Mouse (Mus musculus) hematopoietic stem cell, adult 5-6 weeks (primary cell): ENCODE data around the gene Rgma. TPM values are rescaled to one million over a fixed set of nuclear protein-coding genes. Genes with fewer than 3 reads are reported as not detected.

Source experiments
- ATAC-seq, 2 experiments: fragments of 125-278 bp in 1 of 2; replicated peaks in 1 of 2; 2 replicates each; pipeline ENCODE4 v1.8.0; 2016 to 2017; ENCODE audit warnings: inconsistent platforms in 2 of 2, mild to moderate bottlenecking in 2 of 2, moderate number of reproducible peaks in 2 of 2, low read depth in 1 of 2, moderate TSS enrichment in 1 of 2; ENCODE audit not compliant: low FRiP score in 2 of 2, poor library complexity in 2 of 2, severe bottlenecking in 2 of 2, insufficient read depth in 1 of 2, low TSS enrichment in 1 of 2
- total RNA-seq: library from RNA; stranded (forward); fragments of 172-1452, 232-1000 nt; gene quantifications from 2 replicates; pipeline ENCODE4 v1.2.3, GENCODE M21; 2017

Gene Rgma
- total RNA-seq: not detected in 2 replicates

DNA sequence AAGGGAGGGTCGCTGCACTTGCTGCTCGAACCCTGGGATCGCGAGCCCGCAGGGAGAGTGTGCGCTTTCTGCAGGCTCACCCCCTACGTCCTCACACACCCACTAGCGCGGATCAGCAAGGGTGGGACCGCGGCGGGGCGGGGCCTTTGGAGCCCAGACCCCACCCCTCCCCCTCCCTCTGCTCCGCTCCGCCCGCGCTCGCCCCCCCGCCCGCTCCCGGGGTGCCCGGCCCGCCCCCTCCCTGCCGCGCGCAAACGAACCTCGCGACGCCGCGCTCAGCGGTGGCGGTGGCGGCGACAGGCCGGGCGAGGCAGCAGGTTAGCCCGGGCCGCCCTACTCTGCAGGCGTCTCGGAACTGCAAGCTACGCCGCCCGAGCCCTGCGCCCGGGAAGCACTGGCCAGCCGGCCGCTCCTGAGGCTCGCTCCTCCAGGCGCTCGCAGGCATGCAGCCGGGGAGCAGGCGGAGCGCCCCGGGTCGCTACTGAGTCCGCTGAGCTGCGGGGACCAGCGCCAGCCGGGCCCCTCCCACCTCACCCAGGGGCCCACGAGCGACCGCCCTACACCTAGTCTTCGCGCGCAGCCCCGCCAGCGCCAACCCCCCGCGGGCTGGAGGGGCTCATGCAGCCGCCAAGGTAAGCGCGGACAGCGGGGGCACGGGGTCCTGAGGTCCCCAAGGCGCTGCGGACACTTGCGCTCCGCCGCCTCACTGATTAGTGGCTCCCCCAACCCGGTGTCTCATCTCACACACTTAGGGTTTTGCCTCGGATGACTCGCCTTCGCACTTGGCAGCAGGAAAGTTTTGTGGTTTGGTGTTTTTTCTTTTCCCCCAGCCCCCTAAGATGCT lies at the start of gene Rgma:
TSS of gene Rgma (plus strand) at position 253 of the 844 bp plus-strand sequence.
- ATAC-seq: 0 out of 4 replicates have a peak, but pooled peaks of 1 of the 2 experiments have one; percentile 12

DNA sequence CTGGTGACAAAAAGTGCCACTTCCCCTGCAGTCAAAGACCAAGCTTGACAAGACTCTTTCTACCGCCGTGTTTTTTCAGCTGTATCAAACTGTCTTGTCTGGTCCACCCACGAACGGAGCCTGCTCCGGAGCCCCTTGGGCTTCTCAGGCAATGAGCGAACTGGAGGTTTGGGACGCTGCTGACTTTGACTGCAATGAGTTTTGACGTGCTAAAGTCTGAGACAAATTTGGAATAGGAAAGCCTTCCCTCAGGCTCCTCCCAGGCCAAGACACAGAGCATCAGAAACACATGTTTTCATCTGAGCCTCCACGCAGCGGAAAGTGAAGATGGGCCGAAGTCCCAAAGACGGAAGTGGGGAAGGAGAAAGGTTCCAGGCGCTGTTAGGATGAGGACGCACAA lies 49.1 kb upstream of the Rgma start:
- no peak for ATAC-seq

DNA sequence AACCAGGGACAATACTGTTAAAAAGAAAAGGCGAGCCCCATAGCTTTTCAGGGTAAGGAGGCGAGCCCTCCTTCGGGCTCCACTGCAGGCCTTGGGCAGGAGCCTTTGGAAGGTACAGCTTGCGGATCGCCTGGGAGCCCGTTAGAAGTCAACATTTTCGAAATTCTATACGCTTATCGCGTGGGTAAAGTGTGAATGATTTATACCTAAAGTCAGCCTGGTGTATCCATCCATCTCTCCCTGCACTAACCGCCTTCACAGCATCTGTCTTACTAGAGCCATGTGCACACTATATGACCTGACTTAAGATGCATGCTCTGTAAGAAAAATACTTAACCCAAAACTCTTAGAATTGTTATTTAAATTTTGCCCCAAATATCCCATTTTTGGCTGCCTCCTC lies 48.6 kb upstream of the Rgma start:
- ATAC-seq: no peak

DNA sequence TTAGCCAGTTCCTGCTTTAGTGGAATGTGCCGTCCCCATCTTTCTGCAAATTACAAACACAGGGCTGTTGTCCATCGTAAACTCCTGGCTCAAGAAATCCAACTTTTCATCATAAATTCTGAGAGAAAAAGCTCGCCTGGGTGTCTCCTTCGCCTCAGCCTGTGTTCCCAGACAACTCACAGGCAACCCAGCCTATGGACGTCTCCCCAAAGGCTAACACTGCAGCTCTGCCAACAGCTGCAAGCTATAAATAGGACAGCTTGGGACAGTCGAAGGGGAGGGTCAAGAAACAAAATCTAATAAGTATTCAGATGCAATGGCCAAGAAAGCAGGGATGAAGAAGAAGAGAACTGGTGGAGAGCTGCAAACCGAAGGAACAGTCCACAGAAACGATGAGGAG lies 48.1 kb upstream of the Rgma start:
- ATAC-seq: no peak

DNA sequence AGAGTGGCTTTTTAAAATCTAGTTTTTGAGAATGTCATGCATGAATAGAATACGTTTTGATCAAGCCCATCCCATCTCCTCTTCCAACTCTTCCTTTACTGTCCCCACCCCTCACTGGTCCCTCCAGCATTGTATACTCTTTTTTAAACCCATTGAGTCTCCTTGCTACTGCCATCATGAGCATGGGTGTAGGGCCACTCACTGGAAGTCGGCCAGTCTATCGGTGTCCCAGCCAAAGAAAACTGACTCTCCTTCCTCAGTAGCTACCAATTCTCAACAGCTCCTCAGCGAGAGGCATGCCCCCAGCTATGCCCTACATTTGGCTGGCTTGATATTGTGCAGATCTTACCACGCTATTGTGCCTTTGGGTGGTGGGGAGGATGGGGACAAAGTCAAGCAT lies 47.7 kb upstream of the Rgma start:
- no peak for ATAC-seq

DNA sequence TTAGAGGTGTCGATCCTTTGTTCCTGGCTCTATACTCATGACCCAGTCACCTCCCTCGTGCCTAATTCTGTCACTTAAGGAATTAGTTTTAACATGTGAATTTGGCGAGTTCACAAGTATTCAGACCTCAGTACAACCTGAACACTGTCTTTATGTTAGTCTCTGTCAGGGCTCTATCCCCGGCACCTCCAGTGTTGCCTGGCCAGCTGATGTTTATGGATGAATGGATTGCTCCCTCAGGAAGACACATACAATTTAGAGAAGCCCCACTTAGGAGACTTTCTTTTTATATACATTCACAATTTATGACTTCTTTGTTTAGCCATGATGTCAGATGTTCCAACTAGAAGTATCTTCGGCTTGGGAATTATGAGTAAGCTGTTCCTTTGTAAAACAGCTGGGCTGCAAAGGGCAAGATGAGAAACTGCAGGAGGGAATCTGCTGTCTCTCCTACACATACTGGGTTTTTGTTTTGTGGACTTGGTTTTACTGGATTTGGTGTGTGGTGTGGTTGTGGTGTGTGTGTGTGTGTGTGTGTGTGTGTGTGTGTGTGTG lies 46.6 kb upstream of the Rgma start:
- no peak for ATAC-seq

DNA sequence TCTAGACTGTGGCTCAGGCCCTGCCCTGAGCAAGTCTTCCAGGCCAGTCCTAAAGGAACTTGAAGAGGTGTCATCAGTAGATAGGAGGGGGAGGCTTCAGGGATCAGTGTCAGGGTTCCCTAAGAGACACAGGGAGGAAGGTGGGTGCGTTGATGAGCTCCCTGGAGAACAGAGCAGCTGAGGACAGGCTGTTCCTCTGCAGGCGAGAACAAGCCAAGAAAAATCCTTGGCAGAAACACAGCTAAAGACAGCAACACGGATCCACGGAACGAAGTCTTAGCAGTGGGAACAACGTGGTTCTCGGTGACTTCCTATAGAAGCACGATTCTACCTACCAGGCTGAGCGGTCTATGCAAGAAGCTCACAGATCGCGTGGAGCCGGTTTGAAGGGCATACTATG lies 44.6 kb upstream of the Rgma start:
- ATAC-seq: no peak

DNA sequence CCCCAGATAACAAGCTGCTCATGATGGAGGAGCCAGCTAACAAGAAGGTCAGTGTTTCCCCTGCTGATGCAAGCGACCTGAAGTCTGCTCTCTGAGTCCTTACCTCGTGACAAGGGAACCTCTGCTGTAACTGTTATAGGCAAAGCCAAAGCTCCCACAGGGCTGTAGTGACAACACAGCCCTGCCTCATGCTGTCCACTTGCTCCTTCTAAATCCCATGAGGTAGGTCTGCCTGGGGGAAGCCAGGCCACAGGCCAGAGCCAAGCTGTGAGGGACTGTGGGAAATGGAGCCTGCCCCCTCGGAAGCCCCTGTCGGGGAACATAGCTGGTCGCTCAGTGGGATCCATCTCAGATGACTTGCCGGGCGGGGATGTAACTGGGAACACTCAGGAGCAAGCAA lies 43.7 kb upstream of the Rgma start:
- ATAC-seq: no peak

DNA sequence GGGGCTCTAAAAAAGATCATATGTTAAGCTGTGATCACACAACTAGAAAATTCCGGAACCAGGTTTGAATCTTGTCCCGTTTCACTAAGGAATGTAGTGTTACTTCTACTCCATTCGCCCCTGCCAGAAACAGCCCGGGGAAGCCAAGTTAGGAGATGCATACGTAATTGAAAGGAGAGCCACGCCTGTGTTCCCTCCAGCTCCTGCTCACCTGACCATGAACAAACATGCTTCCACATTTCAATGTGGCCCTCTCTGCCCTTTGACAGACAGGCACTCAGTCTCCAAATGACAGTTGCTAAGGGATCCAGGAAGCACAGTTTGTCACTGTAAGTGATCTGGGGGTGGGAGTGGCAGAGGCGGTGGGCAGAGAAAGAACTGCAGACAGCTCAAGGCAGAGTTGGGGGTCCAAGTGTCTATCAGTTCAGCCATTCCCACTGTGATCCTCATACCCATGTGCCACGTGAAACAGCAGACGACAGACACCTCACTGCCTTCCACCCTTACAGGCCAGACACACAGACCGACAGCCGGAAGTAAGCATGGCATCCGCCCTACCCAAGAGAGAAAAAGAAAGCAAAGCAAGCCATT lies 41.8 kb upstream of the Rgma start:
- ATAC-seq: no peak

DNA sequence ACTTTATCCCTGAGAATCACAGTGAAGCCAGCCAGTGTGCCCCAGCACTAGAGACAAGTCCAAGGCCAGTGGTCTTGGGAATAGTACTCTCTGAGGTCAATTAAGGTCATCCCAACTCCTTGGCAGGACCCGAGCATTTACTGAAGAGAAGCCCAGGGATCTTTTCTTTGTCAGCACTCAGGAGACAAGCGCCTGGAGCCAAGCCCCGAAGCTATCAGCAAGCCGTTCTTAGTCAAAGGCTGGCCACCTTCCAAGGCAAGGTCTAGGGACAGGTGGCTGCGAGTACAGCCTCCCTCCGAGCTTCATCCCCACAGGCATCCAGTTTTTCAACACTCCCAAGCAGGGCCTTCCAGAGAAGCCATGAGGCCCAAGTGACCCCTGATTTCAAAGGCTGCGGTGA lies 40.4 kb upstream of the Rgma start:
- no peak for ATAC-seq

DNA sequence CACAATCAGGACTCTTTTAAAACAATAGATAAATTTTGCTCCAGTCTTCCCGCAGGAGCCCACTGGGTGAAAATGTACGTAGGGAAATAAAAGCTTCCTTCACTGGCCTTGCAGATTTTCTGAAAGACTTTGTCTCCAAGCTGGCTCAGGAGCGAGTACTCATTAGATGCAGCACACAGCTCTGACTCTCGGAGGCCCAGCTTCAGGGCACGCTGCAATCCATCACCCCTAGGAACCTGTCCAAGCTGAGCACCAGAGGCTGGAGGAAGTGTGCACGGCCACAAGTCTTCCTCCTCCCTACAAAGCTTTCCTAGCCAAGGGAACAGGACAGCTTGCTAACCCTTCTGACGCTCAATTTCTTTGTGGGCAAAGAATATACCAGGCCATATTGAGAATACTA lies 38.9 kb upstream of the Rgma start:
- no peak for ATAC-seq

DNA sequence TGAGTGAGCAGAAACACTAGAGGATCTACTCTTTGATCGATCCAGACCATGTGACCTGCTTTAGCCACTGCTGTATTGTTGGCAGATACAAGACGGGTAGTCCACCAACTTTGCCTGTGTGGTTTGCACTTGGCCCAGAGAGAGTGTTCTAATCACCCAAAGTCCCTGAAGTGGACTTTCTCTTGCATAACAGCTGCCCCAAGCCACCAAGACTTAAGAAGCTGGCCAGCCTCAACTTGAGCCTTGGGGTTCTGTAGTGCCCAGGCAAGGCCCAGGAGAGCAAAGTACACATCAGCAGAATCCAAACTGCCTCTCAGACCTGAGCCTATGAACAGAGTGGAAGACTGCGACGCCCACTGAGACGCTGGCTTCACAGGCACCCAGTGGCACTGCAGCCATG lies 37.0 kb upstream of the Rgma start:
- no peak for ATAC-seq

DNA sequence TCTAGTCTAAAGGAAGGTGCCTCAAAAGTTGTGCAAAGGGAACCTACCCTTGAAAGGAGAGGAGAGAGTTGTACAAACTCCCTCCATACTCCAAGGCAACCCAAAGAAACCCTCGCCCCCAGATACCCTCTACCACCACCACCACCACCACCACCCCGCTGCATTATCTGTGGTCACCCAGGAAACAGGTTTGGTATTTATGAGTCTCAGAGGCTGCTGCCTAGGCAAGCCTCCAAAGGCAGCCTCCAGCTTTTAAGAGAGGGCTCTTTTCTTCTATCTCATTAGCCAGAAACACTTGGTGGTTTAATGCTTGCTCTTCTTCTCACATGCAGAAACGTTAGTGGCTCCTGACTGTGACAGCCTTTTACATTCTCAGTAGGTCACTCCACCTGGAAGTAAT lies 31.5 kb upstream of the Rgma start:
- ATAC-seq: no peak

DNA sequence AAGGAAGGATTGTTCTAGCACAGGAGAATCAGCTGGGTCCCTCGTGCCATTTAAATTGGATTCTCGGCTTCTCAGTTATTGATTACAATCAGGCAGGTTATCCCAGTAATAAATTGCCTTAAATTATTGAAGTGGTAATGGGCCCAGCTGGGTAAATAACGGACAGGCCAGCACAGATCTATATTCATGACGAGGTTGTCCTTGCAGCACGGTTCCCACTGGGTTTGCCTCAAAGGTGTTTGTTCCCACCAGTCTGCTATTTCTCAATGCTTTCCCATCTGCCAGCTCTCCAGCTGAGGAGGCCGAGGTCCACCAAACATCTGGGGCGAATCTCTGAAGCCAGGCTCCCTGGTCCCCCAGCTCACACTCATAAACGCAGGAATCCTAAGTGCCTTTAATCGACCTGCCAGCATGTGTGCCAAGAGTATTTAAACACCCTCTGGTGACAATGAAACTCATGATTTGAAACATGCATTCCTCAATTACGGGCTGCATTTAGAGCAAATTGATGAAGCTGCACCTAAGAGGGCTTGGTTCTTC lies 26.7 kb upstream of the Rgma start:
- no peak for ATAC-seq

DNA sequence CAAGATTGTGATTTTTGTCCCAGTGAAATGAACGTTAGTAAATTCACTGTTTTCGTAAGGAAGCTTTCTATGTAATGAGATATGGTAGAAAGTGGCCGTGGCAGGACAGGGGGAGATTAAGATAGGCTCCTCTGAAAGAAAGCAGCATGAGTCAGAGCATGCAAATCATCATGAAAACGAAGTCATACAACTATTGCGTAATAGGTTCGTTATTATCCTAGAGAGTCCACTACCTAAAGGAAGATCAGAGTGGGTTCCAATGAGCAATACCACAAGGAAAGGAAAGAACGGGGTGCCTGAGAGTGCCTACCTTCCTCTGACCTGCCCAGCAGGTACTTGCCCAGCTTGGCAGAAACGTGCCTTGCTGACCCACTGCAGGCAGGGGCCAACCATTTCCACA lies 26.2 kb upstream of the Rgma start:
- ATAC-seq: no peak

DNA sequence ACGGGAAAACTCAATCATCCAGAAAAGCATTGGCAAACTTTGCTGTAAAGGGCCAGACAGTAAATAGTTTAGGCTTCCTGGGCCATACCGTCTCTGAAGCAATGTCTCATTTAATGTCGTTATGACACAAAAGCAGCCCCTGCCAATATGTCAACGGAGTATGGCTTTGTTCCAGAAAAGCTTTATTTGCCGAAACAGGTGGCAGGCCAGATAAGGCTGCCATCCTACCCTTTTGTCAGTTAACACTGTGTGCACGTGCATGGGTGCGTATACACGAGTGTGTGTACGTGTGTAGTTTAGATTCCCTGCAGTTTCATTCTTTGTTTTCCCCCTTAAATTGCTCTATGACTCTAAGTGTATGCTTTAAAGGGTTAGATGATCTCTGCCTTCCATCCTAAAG lies 20.1 kb upstream of the Rgma start:
- no peak for ATAC-seq

DNA sequence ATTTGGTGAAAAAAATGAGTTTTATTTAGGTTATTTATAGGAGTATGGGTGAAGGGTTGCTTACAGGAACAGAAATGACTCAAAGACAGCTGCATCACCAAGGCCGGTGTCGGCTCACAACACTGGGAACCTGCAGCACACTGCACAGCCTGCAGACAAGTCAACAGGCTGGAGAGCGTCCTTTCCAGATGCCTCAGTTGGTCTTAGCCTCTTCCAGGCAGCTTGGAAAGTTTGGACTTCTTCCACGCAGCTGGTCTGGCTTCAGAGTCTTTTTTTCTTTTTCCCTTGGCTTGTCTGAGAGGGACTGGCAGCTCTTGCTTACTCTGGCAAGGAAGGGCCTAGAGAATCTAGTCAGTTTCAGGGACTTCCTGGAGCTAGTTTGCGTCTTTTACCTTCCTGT lies 18.4 kb upstream of the Rgma start:
- ATAC-seq: no peak

DNA sequence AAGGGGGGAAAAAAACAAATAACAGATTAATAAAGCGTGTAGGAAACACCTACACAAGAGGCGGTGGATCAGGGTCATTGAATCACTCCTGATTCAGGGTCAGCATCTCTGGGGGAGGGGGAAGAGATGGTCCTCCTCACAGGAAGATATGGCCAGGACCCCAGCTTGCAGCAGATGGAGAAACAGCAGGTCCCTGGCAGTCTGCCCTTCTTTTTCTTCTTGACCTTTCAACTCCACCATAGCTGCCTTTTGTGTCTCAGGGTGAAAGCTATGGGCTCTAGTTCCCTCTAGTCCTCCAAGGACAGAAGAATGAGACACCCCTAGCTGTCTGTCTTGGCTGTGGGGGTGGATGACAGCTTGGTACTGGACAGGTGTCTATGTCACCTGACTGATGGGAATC lies 17.7 kb upstream of the Rgma start:
- no peak for ATAC-seq
